Mouse (Mus musculus) spleen, adult 2 months (tissue): ENCODE measurements around the gene Plb1.

ENCODE experiments used
- CTCF ChIP-seq: fragments of 200-500 bp; IDR thresholded peaks from 2 replicates; pipeline ENCODE4 v1.5.1; 2011; ENCODE audit warnings: mild to moderate bottlenecking, inconsistent platforms; ENCODE audit not compliant: insufficient read depth, insufficient read length, insufficient replicate concordance; ENCODE audit errors: extremely low read depth
- POLR2A ChIP-seq: fragments of 200-500 bp; IDR thresholded peaks from 2 replicates; pipeline ENCODE4 v1.6.1; 2011; ENCODE audit warnings: low read depth, low read length, inconsistent platforms

GRCm38 (mm10) chr5:32199136-32199535 lies 33.4 kb upstream of the Plb1 start:
- TF ChIP-seq POLR2A, result no peak
- TF ChIP-seq CTCF, result no peak
